Mouse (Mus musculus): ENCODE data around the gene Tmc2.

Tmc2 gene

GRCm38 (mm10) chr2:130256762-130257161 lies 61.8 kb downstream of the Tmc2 start:
- no peak for DNase-seq (ENCODE audit: extremely low spot score)

- no peak for DNase-seq (ENCODE audit: extremely low spot score)
Measured at GRCm38 (mm10) chr2:130260822-130261221, 65.8 kb downstream of the Tmc2 start.

- DNase-seq (ENCODE audit: extremely low spot score), result no peak
Measured at GRCm38 (mm10) chr2:130261914-130262313, 66.9 kb downstream of the Tmc2 start.

GRCm38 (mm10) chr2:130262398-130262797 lies 67.4 kb downstream of the Tmc2 start:
- DNase-seq (ENCODE audit: extremely low spot score), result no peak

GRCm38 (mm10) chr2:130265520-130265919 lies 70.5 kb downstream of the Tmc2 start:
- no peak for DNase-seq (ENCODE audit: extremely low spot score)

- no peak for DNase-seq (ENCODE audit: extremely low spot score)
Measured at GRCm38 (mm10) chr2:130268074-130268473, 73.1 kb downstream of the Tmc2 start.

GRCm38 (mm10) chr2:130273732-130274131 lies 78.7 kb downstream of the Tmc2 start:
- DNase-seq (ENCODE audit: extremely low spot score), result no peak

GRCm38 (mm10) chr2:130274149-130274861 lies 79.3 kb downstream of the Tmc2 start, which contains the start of gene Nop56:
Gene Nop56 (plus strand): TSS chr2:130274430.
- peak; percentile 100 for DNase-seq (ENCODE audit: extremely low spot score)

GRCm38 (mm10) chr2:130274862-130275261 lies 79.9 kb downstream of the Tmc2 start:
- DNase-seq (ENCODE audit: extremely low spot score), result no peak

GRCm38 (mm10) chr2:130275649-130276048 lies 80.7 kb downstream of the Tmc2 start:
- DNase-seq (ENCODE audit: extremely low spot score), result peak; percentile 82

GRCm38 (mm10) chr2:130279600-130280091 lies 84.7 kb downstream of the Tmc2 start:
- DNase-seq (ENCODE audit: extremely low spot score), result peak; percentile 40

GRCm38 (mm10) chr2:130280224-130280623 lies 85.2 kb downstream of the Tmc2 start:
- no peak for DNase-seq (ENCODE audit: extremely low spot score)

GRCm38 (mm10) chr2:130280818-130281217 lies 85.8 kb downstream of the Tmc2 start:
- DNase-seq (ENCODE audit: extremely low spot score), result no peak

- DNase-seq (ENCODE audit: extremely low spot score), result peak; percentile 88
Measured at GRCm38 (mm10) chr2:130283854-130284654, 89.1 kb downstream of the Tmc2 start, which contains the start of gene Idh3b. Gene Idh3b (minus strand): TSS chr2:130284547.

GRCm38 (mm10) chr2:130289086-130289485 lies 94.1 kb downstream of the Tmc2 start:
- no peak for DNase-seq (ENCODE audit: extremely low spot score)

- DNase-seq (ENCODE audit: extremely low spot score), result peak; percentile 60
Measured at GRCm38 (mm10) chr2:130291434-130291833, 96.4 kb downstream of the Tmc2 start.

GRCm38 (mm10) chr2:130293009-130293408 lies 98.0 kb downstream of the Tmc2 start:
- DNase-seq (ENCODE audit: extremely low spot score), result no peak

GRCm38 (mm10) chr2:130293486-130293885 lies 98.5 kb downstream of the Tmc2 start:
- DNase-seq (ENCODE audit: extremely low spot score), result peak; percentile 58

GRCm38 (mm10) chr2:130294218-130294935 lies 99.4 kb downstream of the Tmc2 start:
- no peak for DNase-seq (ENCODE audit: extremely low spot score)

GRCm38 (mm10) chr2:130294936-130295277 lies 99.9 kb downstream of the Tmc2 start, which contains the start of gene Ebf4:
Gene Ebf4 (plus strand): TSS chr2:130295169.
- DNase-seq (ENCODE audit: extremely low spot score), result peak; percentile 85

- peak; percentile 65 for DNase-seq (ENCODE audit: extremely low spot score)
Measured at GRCm38 (mm10) chr2:130295331-130296133, 100.5 kb downstream of the Tmc2 start.
